Comparison of ENCODE assay signal across 25 mouse cellular contexts in genomic region chr16:14303148-14303547, GRCm38 (mm10). TPM values are rescaled to one million over a fixed set of nuclear protein-coding genes. Genes with fewer than 3 reads are reported as not detected.
DNase-seq lines count a peak whose midpoint lies in the region; ATAC-seq lines count a peak whose summit lies in the region.
"Had no signal": no experiment of that assay in that cellular context is flagged by ENCODE, and none has a peak within 500 bp of the region (broad histone marks: within the 10 kb centered on the region; RNA-seq: fewer than 3 reads in every experiment).

No protein-coding gene starts in this region.

- H3K36me3 ChIP-seq in forebrain, embryonic 10.5 days (replicated peaks): peaks cover 94% of the 10 kb centered on the region
- peaks cover 2% of the 10 kb centered on the region; the same call in 1 of the 2 replicates for H3K36me3 ChIP-seq in forebrain, embryonic 11.5 days (ENCODE audit: control insufficient read depth, insufficient read depth, low read length)
- H3K36me3 ChIP-seq in hindbrain, embryonic 15.5 days: peaks cover 42% of the 10 kb centered on the region
- H3K36me3 ChIP-seq in hindbrain, embryonic 14.5 days (replicated peaks; ENCODE audit: control insufficient read depth, insufficient read depth): peaks cover 85% of the 10 kb centered on the region
- peaks cover 35% of the 10 kb centered on the region for H3K36me3 ChIP-seq in kidney, embryonic 16.5 days (ENCODE audit: insufficient read depth, low read length)
- peaks cover 19% of the 10 kb centered on the region for H3K36me3 ChIP-seq in stomach, embryonic 16.5 days (ENCODE audit: control insufficient read depth, insufficient read depth, low read length)

- no peak for ATAC-seq in forebrain, embryonic 11.5 days (replicated peaks; ENCODE audit: low FRiP score)
- peak; percentile 63; the same call in 1 of the 2 replicates for ATAC-seq in hindbrain, embryonic 15.5 days (ENCODE audit: low FRiP score, low read depth)
- ATAC-seq in hindbrain, embryonic 14.5 days (ENCODE audit: low FRiP score): no peak
- peak; percentile 81 for ATAC-seq in kidney, embryonic 16.5 days (ENCODE audit: low FRiP score, low TSS enrichment)
- no peak for ATAC-seq in stomach, embryonic 16.5 days (ENCODE audit: insufficient read depth, low FRiP score)
- ATAC-seq: activated CD4-positive, CD25-positive, alpha-beta regulatory T cell, adult 4 months; hindbrain, postnatal 0 days; inflammation-experienced regulatory T-cells, adult 6 months had no signal

- no peaks in the 10 kb centered on the region for H3K4me1 ChIP-seq in forebrain, embryonic 10.5 days
- no peaks in the 10 kb centered on the region for H3K4me1 ChIP-seq in forebrain, embryonic 11.5 days (replicated peaks; ENCODE audit: control insufficient read depth, insufficient read depth, low read length)
- no peaks in the 10 kb centered on the region for H3K4me1 ChIP-seq in hindbrain, embryonic 15.5 days (replicated peaks)
- H3K4me1 ChIP-seq in hindbrain, embryonic 14.5 days (replicated peaks; ENCODE audit: control insufficient read depth, insufficient read depth, low read length): no peaks in the 10 kb centered on the region
- peaks cover 16% of the 10 kb centered on the region; the same call in 1 of the 2 replicates for H3K4me1 ChIP-seq in kidney, embryonic 16.5 days (ENCODE audit: insufficient read depth, low read length)
- 0 out of 2 replicates have a peak, but pooled peaks cover 7% of the 10 kb centered on the region for H3K4me1 ChIP-seq in stomach, embryonic 16.5 days (ENCODE audit: control insufficient read depth, insufficient read depth, low read length)
- H3K4me1 ChIP-seq: embryonic facial prominence, embryonic 12.5 days; embryonic facial prominence, embryonic 15.5 days; forebrain, embryonic 13.5 days; hindbrain, embryonic 12.5 days had no signal

- no peak overlapping the region for H3K4me2 ChIP-seq in forebrain, embryonic 11.5 days (ENCODE audit: low read depth, low read length, severe bottlenecking)
- H3K4me2 ChIP-seq in hindbrain, embryonic 15.5 days: no peak overlapping the region
- H3K4me2 ChIP-seq in hindbrain, embryonic 14.5 days (replicated peaks): no peak overlapping the region
- H3K4me2 ChIP-seq in kidney, embryonic 16.5 days (replicated peaks; ENCODE audit: low read depth, low read length): no peak overlapping the region
- no peak overlapping the region for H3K4me2 ChIP-seq in stomach, embryonic 16.5 days (ENCODE audit: low read depth, low read length)
- H3K4me2 ChIP-seq: embryonic facial prominence, embryonic 12.5 days; embryonic facial prominence, embryonic 15.5 days; forebrain, embryonic 13.5 days; heart, embryonic 11.5 days; hindbrain, embryonic 12.5 days had no signal

- no peak overlapping the region for H3K27ac ChIP-seq in forebrain, embryonic 10.5 days
- no peak overlapping the region for H3K27ac ChIP-seq in forebrain, embryonic 11.5 days (ENCODE audit: low read depth, low read length)
- no peak overlapping the region for H3K27ac ChIP-seq in hindbrain, embryonic 15.5 days (replicated peaks)
- no peak overlapping the region for H3K27ac ChIP-seq in hindbrain, embryonic 14.5 days
- H3K27ac ChIP-seq in kidney, embryonic 16.5 days (ENCODE audit: low read length): peak overlapping the region; percentile 69
- H3K27ac ChIP-seq in stomach, embryonic 16.5 days (ENCODE audit: low read length): peak overlapping the region; percentile 39
- H3K27ac ChIP-seq: embryonic facial prominence, embryonic 12.5 days; embryonic facial prominence, embryonic 15.5 days; forebrain, embryonic 13.5 days; gastrocnemius, adult 2 months; hindbrain, embryonic 12.5 days; hindbrain, postnatal 0 days had no signal

- WGBS in forebrain, embryonic 10.5 days: 92% methylated on average over 2 of the region's 2 CpGs
- WGBS in forebrain, embryonic 11.5 days: 92% methylated on average over 2 of the region's 2 CpGs
- 76% methylated on average over 2 of the region's 2 CpGs for WGBS in hindbrain, embryonic 15.5 days
- 68% methylated on average over 2 of the region's 2 CpGs for WGBS in hindbrain, embryonic 14.5 days
- WGBS in kidney, embryonic 16.5 days: 56% methylated on average over 2 of the region's 2 CpGs
- 77% methylated on average over 2 of the region's 2 CpGs for WGBS in stomach, embryonic 16.5 days

- no peak overlapping the region for H3K9ac ChIP-seq in forebrain, embryonic 11.5 days (ENCODE audit: low read length)
- no peak overlapping the region for H3K9ac ChIP-seq in hindbrain, embryonic 15.5 days
- no peak overlapping the region for H3K9ac ChIP-seq in hindbrain, embryonic 14.5 days
- no peak overlapping the region for H3K9ac ChIP-seq in kidney, embryonic 16.5 days (replicated peaks; ENCODE audit: low read length)
- H3K9ac ChIP-seq in stomach, embryonic 16.5 days (ENCODE audit: low read length): no peak overlapping the region
- H3K9ac ChIP-seq: embryonic facial prominence, embryonic 12.5 days; embryonic facial prominence, embryonic 15.5 days; forebrain, embryonic 13.5 days; hindbrain, embryonic 12.5 days had no signal

- H3K4me3 ChIP-seq in forebrain, embryonic 10.5 days: no peak overlapping the region
- H3K4me3 ChIP-seq in forebrain, embryonic 11.5 days (ENCODE audit: low read depth, low read length): no peak overlapping the region
- no peak overlapping the region for H3K4me3 ChIP-seq in hindbrain, embryonic 15.5 days
- no peak overlapping the region for H3K4me3 ChIP-seq in hindbrain, embryonic 14.5 days (replicated peaks; ENCODE audit: low read length)
- H3K4me3 ChIP-seq in kidney, embryonic 16.5 days (ENCODE audit: low read length): no peak overlapping the region
- H3K4me3 ChIP-seq in stomach, embryonic 16.5 days (replicated peaks; ENCODE audit: low read length): no peak overlapping the region
- H3K4me3 ChIP-seq: embryonic facial prominence, embryonic 12.5 days; embryonic facial prominence, embryonic 15.5 days; forebrain, embryonic 13.5 days; gastrocnemius, adult 2 months; hindbrain, embryonic 12.5 days had no signal

- no peaks in the 10 kb centered on the region for H3K9me3 ChIP-seq in forebrain, embryonic 10.5 days
- H3K9me3 ChIP-seq in forebrain, embryonic 11.5 days (ENCODE audit: control insufficient read depth, low read length): no peaks in the 10 kb centered on the region
- H3K9me3 ChIP-seq in hindbrain, embryonic 15.5 days: no peaks in the 10 kb centered on the region
- no peaks in the 10 kb centered on the region for H3K9me3 ChIP-seq in hindbrain, embryonic 14.5 days (ENCODE audit: control insufficient read depth, low read length)
- no peaks in the 10 kb centered on the region for H3K9me3 ChIP-seq in kidney, embryonic 16.5 days (ENCODE audit: low read length)
- no peaks in the 10 kb centered on the region for H3K9me3 ChIP-seq in stomach, embryonic 16.5 days (replicated peaks; ENCODE audit: control insufficient read depth, low read length)
- H3K9me3 ChIP-seq: embryonic facial prominence, embryonic 12.5 days; embryonic facial prominence, embryonic 15.5 days; forebrain, embryonic 13.5 days; G1E; hindbrain, embryonic 12.5 days had no signal

- no peaks in the 10 kb centered on the region for H3K27me3 ChIP-seq in forebrain, embryonic 10.5 days (ENCODE audit: poor library complexity, severe bottlenecking)
- no peaks in the 10 kb centered on the region for H3K27me3 ChIP-seq in forebrain, embryonic 11.5 days (ENCODE audit: control insufficient read depth, insufficient read depth, low read length)
- no peaks in the 10 kb centered on the region for H3K27me3 ChIP-seq in hindbrain, embryonic 15.5 days
- no peaks in the 10 kb centered on the region for H3K27me3 ChIP-seq in hindbrain, embryonic 14.5 days (ENCODE audit: control insufficient read depth, insufficient read depth, low read length)
- H3K27me3 ChIP-seq in kidney, embryonic 16.5 days (ENCODE audit: insufficient read depth, low read length): no peaks in the 10 kb centered on the region
- no peaks in the 10 kb centered on the region for H3K27me3 ChIP-seq in stomach, embryonic 16.5 days (ENCODE audit: control insufficient read depth, insufficient read depth, low read length)
- H3K27me3 ChIP-seq: CH12.LX; embryonic facial prominence, embryonic 12.5 days; embryonic facial prominence, embryonic 15.5 days; forebrain, embryonic 13.5 days; hindbrain, embryonic 12.5 days had no signal

- peak; percentile 6 for DNase-seq in forebrain, embryonic 10.5 days (ENCODE audit: extremely low spot score, low spot score)
- DNase-seq in forebrain, embryonic 11.5 days (ENCODE audit: low spot score): no peak
- no peak for DNase-seq in hindbrain, embryonic 14.5 days (ENCODE audit: low spot score)
- DNase-seq in kidney, adult 9 months: no peak
- DNase-seq in neural tube, embryonic 10.5 days (ENCODE audit: extremely low spot score, low spot score): no peak
- DNase-seq: B cell, adult 2 months; cerebellum, adult 11-12 months; cerebellum, adult 8-10 months; cerebellum, postnatal 10 days; cerebellum, postnatal 36 days; gastrocnemius, adult 2 months; gastrocnemius, postnatal 14 days had no signal

RNA-seq across cellular contexts. Expression of gene Myh11, which starts 12.0 kb away (rescaled TPM):
- polyA plus RNA-seq in forebrain, embryonic 10.5 days (2016; fragmentation: Nextera tagmentation; extraction: Ambion mirVana): 0.06 TPM in 1 of 2 replicates, not detected in the other
- 0.09 and 0.12 TPM in 2 replicates for polyA plus RNA-seq in forebrain, embryonic 11.5 days (2014; fragmentation: Nextera tagmentation; extraction: Ambion mirVana)
- polyA plus RNA-seq in hindbrain, embryonic 15.5 days (2015; fragmentation: Nextera tagmentation; extraction: Ambion mirVana): 0.82 and 0.98 TPM in 2 replicates
- polyA plus RNA-seq in hindbrain, embryonic 14.5 days (2014; fragmentation: Nextera tagmentation; extraction: Ambion mirVana): 1.2 TPM in 2 replicates
- polyA plus RNA-seq in kidney, embryonic 16.5 days (2015; fragmentation: Nextera tagmentation; extraction: Ambion mirVana): 12.0 and 33.7 TPM in 2 replicates
- polyA plus RNA-seq in stomach, embryonic 16.5 days (2015; fragmentation: Nextera tagmentation; extraction: Ambion mirVana): 294 and 300 TPM in 2 replicates
- polyA plus RNA-seq: activated CD4-positive, CD25-positive, alpha-beta regulatory T cell, adult 4 months had no signal

RNA-seq across cellular contexts. Expression of gene Fopnl, which starts 14.1 kb away (rescaled TPM):
- polyA plus RNA-seq in forebrain, embryonic 10.5 days (2016; fragmentation: Nextera tagmentation; extraction: Ambion mirVana): 141 and 149 TPM in 2 replicates
- polyA plus RNA-seq in forebrain, embryonic 11.5 days (2014; fragmentation: Nextera tagmentation; extraction: Ambion mirVana): 168 and 174 TPM in 2 replicates
- polyA plus RNA-seq in hindbrain, embryonic 15.5 days (2015; fragmentation: Nextera tagmentation; extraction: Ambion mirVana): 185 and 191 TPM in 2 replicates
- 186 and 209 TPM in 2 replicates for polyA plus RNA-seq in hindbrain, embryonic 14.5 days (2014; fragmentation: Nextera tagmentation; extraction: Ambion mirVana)
- 147 and 150 TPM in 2 replicates for polyA plus RNA-seq in kidney, embryonic 16.5 days (2015; fragmentation: Nextera tagmentation; extraction: Ambion mirVana)
- polyA plus RNA-seq in stomach, embryonic 16.5 days (2015; fragmentation: Nextera tagmentation; extraction: Ambion mirVana): 153 and 154 TPM in 2 replicates

RNA-seq across cellular contexts. Expression of gene Abcc1, which starts 58.2 kb away (rescaled TPM):
- 9.8 and 10.4 TPM in 2 replicates for polyA plus RNA-seq in forebrain, embryonic 10.5 days (2016; fragmentation: Nextera tagmentation; extraction: Ambion mirVana)
- 9.5 and 9.6 TPM in 2 replicates for polyA plus RNA-seq in forebrain, embryonic 11.5 days (2014; fragmentation: Nextera tagmentation; extraction: Ambion mirVana)
- polyA plus RNA-seq in hindbrain, embryonic 15.5 days (2015; fragmentation: Nextera tagmentation; extraction: Ambion mirVana): 8.1 and 9.8 TPM in 2 replicates
- 8.2 and 9.0 TPM in 2 replicates for polyA plus RNA-seq in hindbrain, embryonic 14.5 days (2014; fragmentation: Nextera tagmentation; extraction: Ambion mirVana)
- polyA plus RNA-seq in kidney, embryonic 16.5 days (2015; fragmentation: Nextera tagmentation; extraction: Ambion mirVana): 11.9 and 14.6 TPM in 2 replicates
- polyA plus RNA-seq in stomach, embryonic 16.5 days (2015; fragmentation: Nextera tagmentation; extraction: Ambion mirVana): 13.6 and 14.3 TPM in 2 replicates

Comparison
In these comparisons a context has a peak if more than half of its experiments do, and no peak if none do; other contexts are left out.
1. ATAC-seq: peak in hindbrain, embryonic 15.5 days (single experiment) and kidney, embryonic 16.5 days (single experiment); none in forebrain, embryonic 11.5 days (single experiment), hindbrain, embryonic 14.5 days (single experiment) and stomach, embryonic 16.5 days (single experiment).
2. H3K27ac ChIP-seq: peak in kidney, embryonic 16.5 days (single experiment) and stomach, embryonic 16.5 days (single experiment); none in forebrain, embryonic 10.5 days (single experiment), forebrain, embryonic 11.5 days (single experiment), hindbrain, embryonic 15.5 days (single experiment) and hindbrain, embryonic 14.5 days (single experiment).